Mouse (Mus musculus) adrenal gland (tissue): ENCODE results near the gene Lrrc3c.
"Not testable (repeated sequence)": the region's sequence is repeated elsewhere in the genome, so short reads cannot be mapped to it uniquely, and the experiment has no call there.

Experiments
- intact Hi-C: fragments of 180-260 bp; cut with DNase I; formaldehyde crosslinking; loops from one replicate; pipeline ENCODE4 v1.15.1; 2025

Lrrc3c gene

DNA sequence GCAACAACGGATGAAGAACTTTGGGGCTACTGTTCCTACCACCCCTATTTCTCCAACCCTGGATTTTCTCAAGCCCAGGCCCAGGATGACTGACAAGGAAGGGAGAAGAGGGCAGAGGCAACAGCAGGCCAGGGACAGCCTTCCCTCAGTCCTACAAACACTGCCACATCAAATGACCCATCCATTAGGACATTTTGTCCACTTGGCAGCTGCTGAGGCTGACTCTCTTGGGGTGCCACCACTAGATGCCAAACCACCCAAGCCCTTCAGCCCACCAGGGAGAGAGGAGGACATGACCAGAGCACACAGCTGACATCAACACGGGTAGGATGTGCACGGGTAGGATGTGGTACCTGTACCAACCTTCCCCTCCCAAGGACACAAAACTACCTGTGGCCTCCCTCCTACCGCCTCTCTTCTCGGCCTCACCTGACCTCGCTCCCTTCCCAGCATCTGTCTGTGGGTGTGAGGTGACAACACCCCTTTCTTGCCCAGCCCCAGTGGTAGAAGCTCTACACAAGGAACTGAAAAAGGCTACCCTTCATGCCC lies 13.4 kb upstream of the Lrrc3c start:
- intact Hi-C loops, result no loop called here

DNA sequence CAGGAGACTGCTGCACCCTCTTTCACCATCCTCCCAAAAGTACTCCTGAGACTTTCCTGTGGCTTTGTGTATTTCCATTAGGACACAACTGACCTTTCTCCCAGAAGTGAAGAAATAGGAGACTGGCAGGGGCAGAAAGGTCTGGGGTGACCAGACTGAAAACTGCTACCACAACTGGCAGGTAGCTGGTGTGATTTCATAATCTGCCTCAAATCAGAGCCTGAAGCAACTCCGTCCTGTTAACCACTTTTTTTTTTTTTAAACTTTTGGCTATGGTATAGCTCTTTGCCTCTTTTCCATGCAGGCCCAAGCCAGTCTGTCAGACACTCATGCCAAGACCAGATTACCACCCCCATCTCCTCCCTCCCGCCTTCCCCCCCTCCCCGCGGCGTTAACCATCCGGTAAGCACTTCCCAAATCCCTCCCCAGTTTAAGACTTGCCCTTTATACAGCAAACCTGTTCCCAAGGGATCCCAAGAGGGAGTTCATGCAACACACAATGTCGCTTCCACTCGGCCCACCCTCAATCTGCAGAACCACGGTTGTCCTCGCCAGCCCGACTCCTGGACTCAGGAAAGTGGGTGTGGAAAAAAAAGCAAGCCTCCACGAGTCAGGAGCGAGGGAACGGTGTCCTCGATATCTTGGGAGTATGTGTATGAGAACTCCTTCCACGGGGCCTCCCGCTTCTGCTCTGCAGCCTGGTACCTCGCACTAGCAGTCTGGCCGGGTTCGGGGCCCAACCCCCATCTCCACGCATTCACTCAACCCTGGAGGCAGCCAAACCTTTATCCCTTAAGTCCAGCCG lies 11.8 kb upstream of the Lrrc3c start:
- intact Hi-C loops, result no loop called here

DNA sequence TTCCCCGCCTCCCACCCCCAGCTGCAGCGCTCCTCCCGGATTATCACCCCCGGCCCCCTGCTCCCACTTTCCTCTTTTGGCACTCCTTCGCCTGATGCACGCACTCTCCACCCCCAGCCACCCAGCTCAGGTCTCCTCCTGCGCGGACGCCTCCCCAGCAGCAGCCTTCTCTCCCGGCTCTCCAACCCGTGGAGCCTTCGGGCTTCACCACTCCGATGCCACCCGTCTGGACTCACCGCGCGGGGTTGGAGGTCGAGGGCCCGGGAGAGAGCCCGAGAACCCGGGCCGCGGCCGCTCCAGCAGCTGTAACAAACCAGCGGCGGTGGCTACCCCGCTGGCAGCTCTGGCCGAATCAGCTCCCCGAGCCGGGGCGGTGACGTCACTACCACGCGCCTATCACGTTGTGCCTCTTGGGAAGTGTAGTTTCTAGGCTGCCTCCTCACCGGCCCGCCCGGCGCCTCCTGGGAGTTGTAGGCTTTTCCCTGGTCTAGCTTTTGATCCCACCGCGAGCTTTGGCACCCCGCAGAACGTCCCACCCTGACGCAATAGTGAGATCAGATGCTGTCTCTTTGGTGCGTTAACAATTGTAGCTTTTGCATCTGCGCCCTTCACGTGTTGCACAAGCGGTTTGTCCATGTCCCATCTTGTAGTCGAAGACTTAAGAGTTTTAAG lies 11.1 kb upstream of the Lrrc3c start, which contains the start of gene Ormdl3:
Gene Ormdl3 (minus strand): TSS at position 477 of the 672 bp plus-strand sequence.
- intact Hi-C loops, result no loop called here

DNA sequence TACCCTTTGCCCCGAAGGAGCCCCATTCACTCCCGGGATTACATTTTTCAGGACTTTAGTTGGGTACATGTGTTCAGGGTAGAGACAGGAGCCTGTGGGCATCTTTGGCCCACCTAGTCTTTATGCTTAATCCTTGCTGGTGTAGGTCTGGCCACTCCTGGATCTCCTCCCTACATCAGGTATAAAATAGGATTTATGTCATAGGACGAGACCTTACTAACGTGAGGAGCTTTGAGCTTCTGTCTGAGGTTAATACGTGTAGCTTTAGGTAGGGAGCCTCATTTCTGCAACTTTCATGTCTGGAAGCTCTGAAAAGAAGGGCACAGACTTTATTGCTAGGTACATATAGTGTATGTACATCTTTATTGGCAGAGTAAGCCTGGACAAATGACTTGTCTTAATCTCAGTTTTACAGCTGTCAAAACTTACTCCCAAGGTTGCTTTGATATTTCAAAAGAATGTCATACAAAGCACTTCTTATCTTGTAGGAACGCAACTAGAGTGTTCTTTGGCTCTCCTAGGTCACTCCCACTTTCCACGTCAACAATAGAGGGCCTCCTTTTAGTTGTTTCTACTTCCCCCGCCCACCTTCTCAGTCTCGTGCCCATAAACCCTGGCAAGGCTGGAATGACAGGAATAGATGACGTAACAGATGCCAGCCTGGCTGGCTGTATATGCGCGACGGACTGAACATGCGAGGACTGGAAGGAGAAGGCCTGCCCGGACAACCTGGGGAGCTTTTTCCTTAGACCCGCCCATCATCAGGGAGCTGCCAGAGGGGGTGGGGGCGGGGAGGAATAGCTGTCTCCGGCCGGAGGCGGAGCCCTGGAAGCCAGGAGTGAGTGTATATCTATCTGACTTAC lies 10.2 kb upstream of the Lrrc3c start:
- intact Hi-C loops, result no loop called here

DNA sequence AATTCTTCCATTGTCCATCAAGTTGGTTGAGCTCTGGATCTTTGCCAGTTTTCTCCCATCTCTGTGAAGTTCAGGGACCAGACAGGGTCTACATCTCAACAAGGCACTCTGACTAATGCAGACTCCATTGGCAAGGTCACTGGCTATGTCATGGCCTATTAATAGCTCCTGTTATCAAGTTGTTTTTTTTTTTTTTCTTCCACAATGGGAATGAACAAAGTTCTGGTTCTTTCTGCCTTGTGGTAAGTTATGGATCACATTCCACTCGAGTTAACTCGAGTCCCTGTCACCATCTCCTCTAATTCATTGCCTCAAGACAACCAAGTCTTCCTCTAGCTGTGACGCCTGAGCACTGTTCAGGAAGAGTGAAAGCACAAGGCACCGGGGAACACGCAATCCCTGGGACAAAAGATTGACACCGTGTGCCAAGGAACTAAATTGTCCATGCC lies 9.2 kb upstream of the Lrrc3c start:
- intact Hi-C loops, result no loop called here

DNA sequence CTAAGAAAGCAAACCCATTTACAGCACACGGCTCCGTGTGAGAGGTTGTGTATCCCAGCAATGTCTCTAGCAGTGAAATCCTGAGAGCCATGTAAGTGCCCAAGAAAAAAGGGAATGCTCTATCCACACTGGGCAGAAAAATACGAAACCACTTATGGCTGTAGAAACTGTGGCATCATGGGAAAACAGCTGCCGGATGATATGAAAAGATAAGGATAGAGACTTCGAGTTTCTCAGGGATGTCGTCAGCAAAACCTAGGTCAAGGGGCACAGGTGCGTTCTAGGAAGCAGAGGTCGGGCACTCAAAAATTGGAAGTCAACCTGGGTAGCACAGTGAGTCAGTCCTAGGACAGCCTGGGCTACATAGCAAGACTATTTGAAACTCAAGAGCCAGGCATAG lies 8.8 kb upstream of the Lrrc3c start:
- intact Hi-C loops, result no loop called here

DNA sequence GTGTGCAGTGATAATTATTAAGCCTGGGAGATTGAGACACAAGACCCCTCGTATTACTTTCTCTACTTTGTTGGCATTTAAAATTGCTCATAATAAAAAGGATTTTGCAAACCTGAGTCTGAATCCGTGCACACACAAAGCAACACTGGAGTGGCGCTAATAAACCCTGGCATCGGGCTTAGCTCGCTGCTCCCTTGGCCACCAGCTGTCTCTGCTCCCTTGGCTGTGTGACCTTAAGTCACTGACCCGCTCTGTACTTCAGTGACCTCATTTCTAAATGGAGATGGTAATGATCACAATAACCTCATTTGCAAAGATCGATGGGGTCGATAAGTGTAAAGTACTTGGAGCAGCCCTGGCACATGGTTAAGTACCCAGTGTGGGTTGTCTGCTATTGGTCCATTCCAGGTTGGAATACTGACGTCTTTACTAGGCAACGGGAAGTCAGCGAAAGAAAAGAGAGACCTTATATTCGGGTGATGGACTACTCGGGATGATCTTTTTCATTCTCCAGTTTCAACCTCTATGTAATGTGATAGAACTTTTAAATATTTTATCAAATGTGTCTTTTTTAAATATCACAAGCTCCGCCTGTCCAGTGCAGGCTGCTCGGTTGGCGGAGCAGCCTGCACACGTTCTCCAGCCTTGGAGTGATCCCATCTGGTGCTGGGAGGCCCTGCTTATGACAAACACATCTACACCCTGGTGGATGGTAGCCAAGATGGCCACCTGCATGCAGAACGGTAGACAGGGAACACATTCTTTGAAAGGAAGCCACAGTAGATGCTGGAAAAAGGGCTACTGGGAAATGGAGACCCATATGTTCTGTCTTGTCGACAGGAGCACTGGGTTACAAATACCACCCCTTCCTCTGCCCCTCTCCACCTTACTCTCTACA lies 7.3 kb upstream of the Lrrc3c start:
- intact Hi-C loops, result no loop called here

DNA sequence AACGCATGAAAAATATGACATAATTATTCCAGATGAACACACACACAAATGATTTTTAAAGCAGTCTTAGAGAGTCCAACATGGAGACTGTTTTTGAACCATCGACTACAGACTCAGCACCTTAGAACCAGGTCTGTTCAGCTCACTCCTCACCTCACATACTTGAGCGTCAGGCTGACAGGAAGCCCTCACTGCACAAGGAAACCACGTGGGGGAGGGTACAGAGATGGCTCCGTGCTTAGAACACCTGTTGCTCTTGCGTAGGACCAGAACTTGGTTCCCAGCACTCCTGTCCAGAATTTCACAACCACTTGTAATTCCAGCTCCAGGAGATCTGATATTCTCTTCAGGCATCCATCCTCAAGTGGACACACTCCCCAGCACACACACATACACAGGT lies 3.1 kb upstream of the Lrrc3c start:
- intact Hi-C loops, result no loop called here

DNA sequence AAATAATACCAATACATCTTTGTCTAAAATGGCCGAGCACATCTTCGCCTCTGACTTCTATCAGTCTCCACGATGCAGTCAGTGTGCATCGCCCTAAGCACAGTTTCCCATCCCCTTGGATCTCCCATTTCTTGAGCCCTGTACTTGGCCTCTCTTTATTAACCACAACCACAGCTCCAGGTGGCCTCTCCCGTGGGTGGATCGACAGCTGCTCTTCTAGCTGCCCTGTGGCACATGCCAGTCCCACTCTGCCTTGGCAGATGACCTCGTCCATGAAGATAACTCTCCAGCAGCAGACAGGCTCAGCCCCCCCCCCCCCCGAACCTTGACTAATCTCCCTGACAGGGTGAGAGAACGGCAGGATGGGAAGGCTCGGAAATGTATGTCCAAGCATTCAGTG lies 2.6 kb upstream of the Lrrc3c start:
- intact Hi-C loops, result no loop called here

DNA sequence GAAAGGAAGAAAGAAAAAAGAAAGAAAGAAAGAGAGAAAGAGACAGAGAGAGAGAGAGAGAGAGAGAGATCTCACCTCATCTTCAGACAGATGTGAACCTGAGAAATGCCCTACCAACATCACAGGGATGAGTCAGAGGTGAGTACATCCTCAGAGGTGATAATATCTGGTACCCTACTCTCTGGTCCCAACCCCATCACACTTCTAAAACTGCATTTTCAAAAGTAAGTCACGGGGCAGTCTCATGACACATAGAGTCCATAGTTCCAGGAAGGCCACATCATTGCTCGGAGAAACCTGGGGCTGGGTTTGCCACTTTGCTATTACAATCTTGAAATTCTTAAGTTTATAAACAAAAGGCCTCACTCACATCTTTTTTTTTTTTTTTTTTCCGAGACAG lies 2.1 kb upstream of the Lrrc3c start:
- intact Hi-C loops, result loop anchor here (2.0 kb wide), 1 partner anchor 41 kb away; no protein-coding TSS in a partner anchor

DNA sequence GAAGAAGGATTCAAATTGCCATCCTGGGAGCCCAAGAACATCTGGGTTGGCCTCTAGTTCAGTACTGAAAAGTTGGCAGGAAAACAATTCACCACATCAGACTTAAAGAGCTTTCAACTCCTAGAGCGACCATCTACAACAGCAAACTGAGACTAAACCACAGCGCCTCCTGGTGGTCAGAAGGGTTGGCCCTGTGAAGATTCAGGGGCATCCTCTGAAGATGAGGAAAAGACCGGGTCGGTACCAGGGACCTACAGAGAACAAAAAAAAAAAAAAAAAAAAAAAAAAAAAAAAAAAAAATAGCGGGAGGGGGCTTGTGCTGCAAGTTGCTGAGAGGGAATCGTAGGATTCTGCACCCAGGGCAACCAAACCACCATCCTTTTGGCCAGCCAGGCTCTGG lies 728 bp upstream of the Lrrc3c start:
- intact Hi-C loops, result loop anchor here (2.0 kb wide), 1 partner anchor 43 kb away; no protein-coding TSS in a partner anchor

DNA sequence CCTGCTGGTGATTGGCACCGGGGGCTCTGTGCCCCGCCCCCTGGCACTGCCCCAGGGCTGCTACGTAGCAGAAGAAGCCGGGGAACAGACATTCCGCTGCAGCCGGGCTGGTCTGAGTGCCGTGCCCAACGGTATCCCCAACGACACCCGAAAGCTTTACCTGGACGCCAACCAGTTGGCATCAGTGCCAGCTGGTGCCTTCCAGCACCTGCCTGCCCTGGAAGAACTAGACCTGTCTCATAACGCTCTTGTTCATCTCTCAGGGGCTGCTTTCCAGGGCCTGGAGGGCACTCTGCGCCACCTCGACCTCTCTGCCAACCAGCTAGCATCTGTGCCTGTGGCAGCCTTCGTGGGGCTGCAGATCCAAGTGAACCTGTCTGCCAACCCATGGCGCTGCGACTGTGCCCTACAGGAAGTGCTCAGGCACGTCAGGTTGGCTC lies 780 bp downstream of the Lrrc3c start:
- intact Hi-C loops, result no loop called here

DNA sequence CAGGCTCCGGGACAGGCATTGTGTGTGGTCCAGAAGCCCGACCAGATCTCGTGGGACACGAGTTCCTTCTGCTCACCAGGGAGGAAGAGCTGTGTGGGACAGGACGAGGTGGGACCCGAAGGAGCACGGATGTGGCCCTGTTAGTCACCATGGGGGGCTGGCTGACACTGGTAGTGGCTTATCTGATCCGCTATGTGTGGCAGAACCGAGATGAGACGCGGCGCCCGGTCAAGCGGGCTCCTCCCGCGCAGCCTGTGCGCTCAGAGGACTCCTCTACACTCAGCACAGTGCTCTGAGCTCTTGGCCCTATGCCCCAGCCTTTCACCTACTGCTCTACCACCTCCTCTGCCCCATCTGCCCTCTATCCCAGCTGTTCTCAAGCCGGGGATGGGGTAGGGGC lies 1.2 kb downstream of the Lrrc3c start:
- intact Hi-C loops, result no loop called here

DNA sequence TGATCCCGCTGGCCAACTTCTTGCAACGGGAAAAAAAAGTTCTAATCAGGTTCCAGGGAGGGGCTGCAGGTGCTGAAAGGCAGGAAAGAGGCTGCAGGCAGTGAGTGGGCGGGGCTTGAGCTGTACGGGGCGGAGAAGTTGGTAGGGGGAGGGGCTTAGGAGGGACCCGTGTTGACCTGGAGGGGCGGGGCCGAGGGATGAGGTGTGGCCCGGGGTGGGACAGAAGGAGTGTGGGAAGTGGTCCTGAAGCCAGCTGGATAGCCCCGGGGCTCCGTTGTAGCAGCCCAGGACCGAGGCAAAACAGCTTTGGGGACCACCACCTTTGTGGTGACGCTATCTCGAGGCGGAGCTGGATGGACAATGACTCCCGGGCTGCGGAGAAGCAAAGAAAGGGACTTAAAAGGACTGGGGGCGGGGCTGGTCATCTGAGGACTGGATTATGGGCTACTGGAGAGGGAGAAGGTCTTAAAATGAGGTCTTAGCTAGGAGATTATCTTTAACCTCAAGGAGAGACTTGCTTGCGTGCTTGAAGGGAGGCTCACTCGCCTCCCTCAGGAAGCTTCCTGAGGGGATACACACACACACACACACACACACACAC lies 4.1 kb downstream of the Lrrc3c start:
- intact Hi-C loops, result loop anchor here (10.0 kb wide), 1 partner anchor 53 kb away; no protein-coding TSS in a partner anchor

DNA sequence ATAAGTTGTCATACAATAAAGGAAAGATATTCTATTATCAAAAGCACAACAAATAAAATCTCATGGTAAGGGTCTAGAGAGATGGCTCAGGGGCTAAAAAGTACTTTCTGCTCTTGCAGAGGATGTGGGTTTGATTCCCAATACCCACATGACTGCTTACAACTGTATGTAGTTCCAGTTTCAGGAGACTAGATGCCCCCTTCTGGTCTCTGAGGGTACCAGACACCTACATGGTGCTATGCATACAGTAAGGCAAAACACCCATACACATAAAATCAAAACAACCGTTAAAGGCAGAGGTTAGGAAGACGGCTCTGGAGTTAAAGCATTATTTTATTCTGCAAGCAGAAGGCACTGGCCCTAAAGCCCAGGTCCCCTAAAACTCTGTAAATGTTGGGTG lies 5.9 kb downstream of the Lrrc3c start:
- intact Hi-C loops, result loop anchor here (10.0 kb wide), 1 partner anchor 51 kb away; no protein-coding TSS in a partner anchor

DNA sequence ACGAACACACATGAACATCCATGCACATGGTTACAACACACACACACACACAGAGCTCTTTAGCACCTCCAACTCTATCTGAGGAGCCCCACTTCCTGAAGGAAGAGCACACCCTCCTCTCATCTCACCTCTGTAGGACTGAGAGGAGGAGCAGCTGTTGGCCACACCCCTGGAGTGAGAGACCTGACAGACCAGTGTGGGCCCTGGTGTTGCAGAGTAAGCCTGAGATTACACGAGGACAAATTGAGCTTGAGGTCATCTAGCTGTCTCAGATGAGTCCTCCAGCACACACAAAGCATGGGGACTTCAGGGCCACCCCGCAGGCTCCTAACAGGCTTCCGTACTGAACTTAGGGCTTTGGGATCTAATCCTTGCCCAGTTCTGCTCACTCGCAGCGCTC lies 6.8 kb downstream of the Lrrc3c start:
- intact Hi-C loops, result loop anchor here (10.0 kb wide), 1 partner anchor 50 kb away; no protein-coding TSS in a partner anchor

DNA sequence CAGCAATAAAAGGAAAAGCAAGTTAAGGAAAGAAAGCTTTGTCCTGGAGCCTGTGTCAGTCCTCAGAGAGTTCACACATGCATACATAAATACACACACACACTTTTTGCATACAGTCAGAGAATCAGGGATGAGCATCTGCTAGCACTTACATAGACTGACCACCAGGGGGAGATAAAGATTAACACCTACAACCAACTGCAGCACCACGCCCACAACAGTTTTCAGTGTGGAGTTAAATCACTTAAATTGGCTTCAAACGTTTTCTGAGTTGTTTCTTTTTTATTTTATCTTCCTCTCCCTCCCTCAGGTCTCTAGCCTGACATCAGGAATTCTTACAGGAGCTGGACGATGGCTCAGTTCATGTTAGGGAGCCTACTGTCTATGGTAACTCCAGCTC lies 8.7 kb downstream of the Lrrc3c start:
- intact Hi-C loops, result loop anchor here (10.0 kb wide), 1 partner anchor 48 kb away; no protein-coding TSS in a partner anchor

DNA sequence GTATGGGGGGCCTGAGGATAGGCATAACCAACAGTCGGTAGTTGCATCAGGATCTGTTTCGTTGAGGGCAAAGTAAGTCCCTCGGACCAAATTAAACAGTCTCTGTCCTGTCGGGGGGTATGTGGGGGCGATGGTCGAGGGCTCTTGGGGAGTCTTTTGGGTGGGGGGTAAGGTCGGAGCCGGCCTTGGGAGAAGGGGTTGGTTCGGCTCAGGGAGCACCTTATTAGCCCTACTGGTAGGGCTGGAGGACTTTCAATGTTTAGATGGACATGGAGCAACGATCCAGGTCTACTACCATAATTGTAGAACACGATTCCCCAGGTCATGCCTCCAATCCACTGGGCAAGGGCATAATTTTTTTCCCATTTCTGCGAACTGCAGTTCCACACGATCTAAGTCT lies 22.7 kb downstream of the Lrrc3c start:
- intact Hi-C loops, result no loop called here

DNA sequence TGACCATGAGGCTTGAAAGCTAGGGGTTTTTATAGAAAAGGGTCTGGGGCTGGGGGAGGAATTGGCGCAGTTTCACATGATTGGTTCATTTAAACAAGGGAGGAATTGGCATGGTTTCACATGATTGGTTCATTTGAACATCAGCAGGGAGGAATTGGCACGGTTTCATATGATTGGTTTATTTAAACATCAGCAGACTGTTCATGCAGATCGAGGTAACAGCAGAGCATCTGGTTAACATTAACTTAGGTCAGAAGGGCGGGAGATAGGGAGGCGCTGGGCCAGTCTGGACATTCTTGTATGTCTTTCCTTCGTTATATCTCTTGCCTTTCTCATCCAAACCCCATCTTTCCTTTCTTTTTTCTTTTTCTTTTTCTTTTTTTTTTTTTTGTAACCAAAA lies 25.9 kb downstream of the Lrrc3c start:
- intact Hi-C loops, result not testable (repeated sequence)

DNA sequence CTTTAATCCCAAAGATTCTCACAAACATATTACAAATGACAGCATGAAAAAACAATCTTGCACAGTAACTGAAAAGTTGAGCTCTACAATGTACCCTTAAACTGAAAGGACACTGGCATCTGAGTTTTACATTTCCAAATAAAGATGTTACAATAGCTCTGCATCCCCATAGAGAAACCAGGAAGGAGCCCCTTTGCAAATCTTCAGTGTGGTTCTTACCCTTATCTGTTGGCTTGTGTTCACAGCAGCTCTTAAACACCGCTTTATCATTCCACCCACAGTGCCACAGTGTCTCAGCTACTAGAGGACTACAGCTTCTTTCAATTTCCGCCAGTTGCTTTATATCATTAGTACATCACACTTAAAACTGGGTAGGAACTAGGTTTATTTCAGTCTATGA lies 26.3 kb downstream of the Lrrc3c start:
- intact Hi-C loops, result not testable (repeated sequence)
